Mouse (Mus musculus): ENCODE data around the gene Gm20532. TPM values are rescaled to one million over a fixed set of nuclear protein-coding genes. Genes with fewer than 3 reads are reported as not detected.
A peak's percentile ranks its signal among the peaks of the same experiment; 100 is the strongest.

Gm20532 gene
- polyA plus RNA-seq, 2 experiments = not detected

- DNase-seq (ENCODE audit: low read depth in 3 of 3, low spot score in 3 of 3) (peak; percentile 86 to 87 (median 86)), ATAC-seq (ENCODE audit: insufficient read depth) (peak; percentile 72)
- Histone ChIP-seq H3K4me3 (ENCODE audit: insufficient read depth in 1 of 2, low read depth in 2 of 2, low read length in 2 of 2) (peak overlapping the region; percentile 85 to 100), H3K9ac (replicated peaks) (peak overlapping the region; percentile 91), H3K4me1 (replicated peaks; ENCODE audit: control insufficient read depth in 2 of 2, insufficient read depth in 2 of 2, low read length in 1 of 2) (peaks cover 7 to 26% of the 10 kb centered on the region in 2 experiments), H3K27me3 (ENCODE audit: control insufficient read depth, insufficient read depth, low read length) (no peaks in the 10 kb centered on the region), H3K27ac (peak overlapping the region; percentile 69), H3K4me2 (ENCODE audit: low read depth) (peak overlapping the region; percentile 82), H3K9me3 (ENCODE audit: control insufficient read depth, low read length) (no peaks in the 10 kb centered on the region), H3K36me3 (replicated peaks; ENCODE audit: control insufficient read depth, insufficient read depth, low read depth) (peaks cover 22% of the 10 kb centered on the region)
- WGBS (ENCODE audit: insufficient replicate concordance) = 4% methylated on average over 49 of the region's 49 CpGs
- TF ChIP-seq EP300 (IDR thresholded peaks at IDR 0.05; ENCODE audit: low read depth) = no peak; the same call in 1 of the 2 replicates
- TF ChIP-seq CTCF (IDR thresholded peaks at IDR 0.05; ENCODE audit: low read depth) = peak; percentile 98
Measured at GRCm38 (mm10) chr2:26639838-26640830, 53.7 kb downstream of the Gm20532 start.

- no peak for TF ChIP-seq CTCF (IDR thresholded peaks at IDR 0.05; ENCODE audit: low read depth)
- TF ChIP-seq EP300 (IDR thresholded peaks at IDR 0.05; ENCODE audit: low read depth) = no peak
- no peak overlapping the region for H3K4me3 ChIP-seq (ENCODE audit: insufficient read depth in 1 of 2, low read depth in 2 of 2, low read length in 2 of 2)
- H3K36me3 ChIP-seq (replicated peaks; ENCODE audit: control insufficient read depth, insufficient read depth, low read depth) = peaks cover 20% of the 10 kb centered on the region
- 25% methylated on average over 7 of the region's 7 CpGs for WGBS (ENCODE audit: insufficient replicate concordance)
- no peak for DNase-seq (ENCODE audit: low read depth in 3 of 3, low spot score in 3 of 3)
- H3K27me3 ChIP-seq (ENCODE audit: control insufficient read depth, insufficient read depth, low read length) = no peaks in the 10 kb centered on the region
- H3K4me1 ChIP-seq (replicated peaks; ENCODE audit: control insufficient read depth in 2 of 2, insufficient read depth in 2 of 2, low read length in 1 of 2) = peaks cover 7 to 26% of the 10 kb centered on the region in 2 experiments
- no peak overlapping the region for H3K4me2 ChIP-seq (ENCODE audit: low read depth)
- H3K9ac ChIP-seq (replicated peaks) = no peak overlapping the region
- no peak for ATAC-seq (ENCODE audit: insufficient read depth)
- no peak overlapping the region for H3K27ac ChIP-seq
- no peaks in the 10 kb centered on the region for H3K9me3 ChIP-seq (ENCODE audit: control insufficient read depth, low read length)
Measured at GRCm38 (mm10) chr2:26641006-26641647, 54.7 kb downstream of the Gm20532 start.

- Histone ChIP-seq H3K27me3 (ENCODE audit: control insufficient read depth, insufficient read depth, low read length) (no peaks in the 10 kb centered on the region), H3K9me3 (ENCODE audit: control insufficient read depth, low read length) (no peaks in the 10 kb centered on the region), H3K4me2 (ENCODE audit: low read depth) (no peak overlapping the region), H3K9ac (replicated peaks) (no peak overlapping the region), H3K27ac (no peak overlapping the region), H3K36me3 (replicated peaks; ENCODE audit: control insufficient read depth, insufficient read depth, low read depth) (no peaks in the 10 kb centered on the region), H3K4me1 (replicated peaks; ENCODE audit: control insufficient read depth in 2 of 2, insufficient read depth in 2 of 2, low read length in 1 of 2) (peaks cover 0 to 13% of the 10 kb centered on the region in 2 experiments), H3K4me3 (ENCODE audit: insufficient read depth in 1 of 2, low read depth in 2 of 2, low read length in 2 of 2) (no peak overlapping the region)
- DNase-seq (ENCODE audit: low read depth in 3 of 3, low spot score in 3 of 3) (peak in 1 of 3 experiments; percentile 37), ATAC-seq (ENCODE audit: insufficient read depth) (no peak)
- peak; percentile 74 for TF ChIP-seq CTCF (IDR thresholded peaks at IDR 0.05; ENCODE audit: low read depth)
- TF ChIP-seq EP300 (IDR thresholded peaks at IDR 0.05; ENCODE audit: low read depth) = no peak
- WGBS (ENCODE audit: insufficient replicate concordance) = 32% methylated on average over 2 of the region's 2 CpGs
Measured at GRCm38 (mm10) chr2:26643942-26644341, 57.5 kb downstream of the Gm20532 start.

GRCm38 (mm10) chr2:26646643-26647293 is 60.3 kb downstream of the Gm20532 start:
- DNase-seq (ENCODE audit: low read depth in 3 of 3, low spot score in 3 of 3) = peak; percentile 56 to 66 (median 61)
- H3K9ac ChIP-seq (replicated peaks) = no peak overlapping the region
- peak; percentile 88 for ATAC-seq (ENCODE audit: insufficient read depth)
- H3K4me1 ChIP-seq (replicated peaks; ENCODE audit: control insufficient read depth in 2 of 2, insufficient read depth in 2 of 2, low read length in 1 of 2) = no peaks in the 10 kb centered on the region
- H3K27ac ChIP-seq = no peak overlapping the region
- H3K4me2 ChIP-seq (ENCODE audit: low read depth) = no peak overlapping the region
- H3K36me3 ChIP-seq (replicated peaks; ENCODE audit: control insufficient read depth, insufficient read depth, low read depth) = no peaks in the 10 kb centered on the region
- no peaks in the 10 kb centered on the region for H3K27me3 ChIP-seq (ENCODE audit: control insufficient read depth, insufficient read depth, low read length)
- 7% methylated on average over 3 of the region's 3 CpGs for WGBS (ENCODE audit: insufficient replicate concordance)
- H3K4me3 ChIP-seq (ENCODE audit: insufficient read depth in 1 of 2, low read depth in 2 of 2, low read length in 2 of 2) = no peak overlapping the region
- no peaks in the 10 kb centered on the region for H3K9me3 ChIP-seq (ENCODE audit: control insufficient read depth, low read length)
- TF ChIP-seq CTCF (IDR thresholded peaks at IDR 0.05; ENCODE audit: low read depth) = peak; percentile 100
- no peak for TF ChIP-seq EP300 (IDR thresholded peaks at IDR 0.05; ENCODE audit: low read depth)
